Mouse (Mus musculus): ENCODE measurements around the gene Vmn2r113.
"Not testable (repeated sequence)": the region's sequence is repeated elsewhere in the genome, so short reads cannot be mapped to it uniquely, and the experiment has no call there.

The Vmn2r113 gene

GRCm38 (mm10) chr17:22942684-22943083, at the start of gene Vmn2r113:
Vmn2r113 (plus strand) TSS chr17:22942984.
- not testable (repeated sequence) for DNase-seq (ENCODE audit: low read depth in 1 of 2, low spot score in 2 of 2)

All from monocyte, adult 2 months (primary cell).